Mouse (Mus musculus) neural tube, postnatal 0 days (tissue): ENCODE results near the gene Git2. TPM values are rescaled to one million over a fixed set of nuclear protein-coding genes. Genes with fewer than 3 reads are reported as not detected.

Source experiments
- microRNA-seq: library from miRNA; unstranded; fragments of <30 nt; microRNA quantifications from one replicate; pipeline ENCODE4, GENCODE M21; 2016
- polyA plus RNA-seq: library from polyadenylated mRNA; unstranded; fragments of >200 nt; fragmentation: Nextera tagmentation; extraction: Ambion mirVana; gene quantifications from 2 replicates; pipeline ENCODE4 v1.2.1, GENCODE M21; 2015

Git2 gene
- polyA plus RNA-seq: 33.4 and 38.9 TPM in 2 replicates

GRCm38 (mm10) chr5:114775056-114775979 lies at the start of gene Git2:
Gene Git2, minus strand, starts transcription at chr5:114775517.

DNA sequence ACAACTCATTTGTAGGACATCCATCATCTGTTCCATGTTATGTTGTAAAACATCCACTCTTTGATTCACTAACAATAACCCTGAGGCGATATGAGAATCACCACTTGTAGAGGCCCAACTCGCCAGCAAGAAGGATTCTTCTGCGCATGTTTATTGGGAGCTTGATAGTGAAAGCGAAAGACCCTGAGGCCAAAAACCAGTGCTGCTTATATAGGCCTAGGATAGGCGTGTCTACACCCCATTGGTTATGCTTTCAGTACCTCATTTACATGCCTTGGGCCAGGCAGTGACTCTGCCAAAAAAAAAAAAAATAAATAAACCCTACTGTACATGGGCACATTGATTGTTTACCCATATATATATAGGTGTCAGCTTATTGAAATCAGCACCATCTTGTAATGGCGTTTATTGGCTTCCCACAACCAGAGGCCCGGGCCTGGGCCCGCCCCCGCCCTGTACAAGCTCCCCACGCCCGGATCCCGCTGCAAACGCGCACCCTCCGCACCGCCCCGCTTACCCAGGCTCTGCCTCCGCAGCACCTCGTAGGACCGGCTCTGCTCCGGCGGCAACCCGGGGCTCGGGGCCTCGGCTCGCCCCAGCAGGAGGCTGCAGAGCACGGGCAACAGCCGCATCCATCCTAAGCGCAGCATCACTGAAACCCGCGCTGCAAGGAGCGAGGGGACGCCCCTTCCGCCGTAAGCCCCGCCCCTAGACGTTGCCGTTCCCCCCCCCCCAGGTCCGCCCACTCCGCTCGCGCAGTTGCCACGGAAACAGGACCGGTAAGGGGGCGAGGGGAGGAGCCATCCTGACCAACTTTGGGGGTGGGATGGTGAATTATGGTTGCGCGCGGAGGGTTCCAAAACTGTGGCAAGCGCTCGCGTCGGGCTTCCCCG lies 47.7 kb upstream of the Git2 start, which contains the start of gene 1500011B03Rik:
Gene 1500011B03Rik, minus strand, starts transcription at position 673 of the 893 bp plus-strand sequence.

GRCm38 (mm10) chr5:114774403-114775051 lies 790 bp downstream of the Git2 start, which contains the start of gene Ankrd13a:
Gene Ankrd13a, plus strand, starts transcription at chr5:114774677.

GRCm38 (mm10) chr5:114707265-114708068 lies 67.8 kb downstream of the Git2 start, which contains the start of gene Tchp:
Gene Tchp, plus strand, starts transcription at chr5:114707760.

GRCm38 (mm10) chr5:114690633-114691567 lies 84.4 kb downstream of the Git2 start, which contains the start of gene Gltp:
Gene Gltp, minus strand, starts transcription at chr5:114690984.

Small RNAs within 50 kb of the gene (microRNA-seq; reads per million reads assigned to microRNA genes)
- gene Mir7028: not detected

Other genes starting within 250 kb of the Git2 start
- 4.0 and 5.4 TPM in 2 replicates for gene Fam222a, start 207.5 kb downstream of the Git2 start, polyA plus RNA-seq
- 1.1 and 1.5 TPM in 2 replicates for gene Trpv4, start 117.1 kb downstream of the Git2 start, polyA plus RNA-seq
- 58.5 and 67.5 TPM in 2 replicates for gene Gltp, start 84.5 kb downstream of the Git2 start, polyA plus RNA-seq
- 12.3 and 13.2 TPM in 2 replicates for gene Tchp, start 67.8 kb downstream of the Git2 start, polyA plus RNA-seq
- 29.3 and 30.6 TPM in 2 replicates for gene Ankrd13a, start 840 bp downstream of the Git2 start, polyA plus RNA-seq
- gene 1500011B03Rik, start 48.0 kb upstream of the Git2 start, polyA plus RNA-seq: 337 and 360 TPM in 2 replicates
- gene 4930519G04Rik, start 78.1 kb upstream of the Git2 start, polyA plus RNA-seq: not detected in 2 replicates
- 2.0 and 2.6 TPM in 2 replicates for gene Gm9936, start 83.2 kb upstream of the Git2 start, polyA plus RNA-seq
- 6.6 and 7.8 TPM in 2 replicates for gene Oasl2, start 121.4 kb upstream of the Git2 start, polyA plus RNA-seq
- gene Oasl1, start 147.7 kb upstream of the Git2 start, polyA plus RNA-seq: 0.27 and 1.3 TPM in 2 replicates
- gene 2210016L21Rik, start 166.6 kb upstream of the Git2 start, polyA plus RNA-seq: 220 and 232 TPM in 2 replicates
- gene Hnf1a, start 195.6 kb upstream of the Git2 start, polyA plus RNA-seq: 0.06 and 0.09 TPM in 2 replicates
- gene Sppl3, start 235.6 kb upstream of the Git2 start, polyA plus RNA-seq: 49.0 and 72.3 TPM in 2 replicates